Mouse (Mus musculus): ENCODE measurements around the gene Wls.

Gene Wls

DNA sequence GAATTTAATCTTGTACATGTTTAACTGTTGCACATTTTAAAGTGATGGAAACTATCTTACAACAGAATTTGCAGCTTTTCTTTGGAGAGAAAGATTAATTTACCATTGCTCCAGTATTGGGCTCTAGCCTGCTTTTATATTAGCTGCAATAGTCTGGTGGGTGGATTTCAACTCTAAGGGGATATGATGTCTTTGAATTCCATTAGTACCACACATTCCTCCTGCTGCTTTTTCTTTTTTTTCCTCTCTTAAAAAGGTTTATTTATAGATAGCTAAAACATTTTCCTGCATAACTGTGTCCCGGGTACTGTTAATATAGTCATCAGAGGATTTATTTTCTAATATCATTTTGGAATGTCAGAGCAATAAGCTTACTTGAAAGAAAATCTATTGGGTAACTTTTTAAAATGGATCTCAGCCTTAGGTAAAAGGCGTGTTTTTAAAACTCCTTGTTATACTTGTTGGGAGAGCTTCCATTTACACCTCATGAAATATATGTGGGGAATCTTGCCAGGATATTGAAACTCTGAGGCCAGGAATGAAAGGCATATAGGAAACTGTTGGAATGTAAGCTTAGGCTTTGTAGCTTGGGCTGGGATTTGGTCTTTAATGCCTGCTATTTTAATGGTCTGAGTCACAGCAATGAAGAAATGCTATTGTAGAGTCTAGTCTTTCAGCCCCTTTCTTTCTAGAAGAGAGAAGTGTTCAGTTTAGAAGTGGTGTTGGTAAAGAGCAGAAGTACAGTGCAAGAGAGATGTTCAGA is 78.0 kb downstream of the Wls start:
- no peak for ATAC-seq (ENCODE audit: low TSS enrichment)
